Mouse (Mus musculus) kidney, adult 2 months (tissue): ENCODE measurements at regions not wholly inside any gene's neighbourhood (a gene's known extent, or its start where the extent isn't known, plus 50 kb on each side); places are given as distances from the start of the nearest gene placed in this dataset.

Experiments used
- CTCF ChIP-seq: fragments of 200-500 bp; conservative IDR thresholded peaks from 2 replicates; pipeline ENCODE4 v1.5.1; 2011; ENCODE audit warnings: low read depth, mild to moderate bottlenecking, control low read depth, low read length, moderate library complexity, mixed read lengths; ENCODE audit not compliant: insufficient read depth, insufficient read length
- POLR2A ChIP-seq: fragments of 200-500 bp; IDR thresholded peaks from one replicate; pipeline ENCODE4 v1.6.1; 2011; ENCODE audit warnings: low read depth, low read length, control low read depth

GRCm38 (mm10) chr4:10723341-10723740 is 151.0 kb upstream of the 2610301B20Rik start:
- TF ChIP-seq POLR2A (no peak), CTCF (no peak)
